11 mouse cellular contexts compared by ENCODE assay signal in genomic region chr4:137479757-137480156, GRCm38 (mm10). TPM values are rescaled to one million over a fixed set of nuclear protein-coding genes. Genes with fewer than 3 reads are reported as not detected.
DNase-seq lines count a peak whose midpoint lies in the region; ATAC-seq lines count a peak whose summit lies in the region.
"Had no signal": no experiment of that assay in that cellular context is flagged by ENCODE, and none has a peak within 500 bp of the region (broad histone marks: within the 10 kb centered on the region; RNA-seq: fewer than 3 reads in every experiment).

No protein-coding gene starts in this region.

- H3K4me2 ChIP-seq in hindbrain, embryonic 16.5 days (ENCODE audit: low read length), result no peak overlapping the region
- H3K4me2 ChIP-seq in liver, embryonic 11.5 days, result peak overlapping the region; percentile 27; the same call in 1 of the 2 replicates

- peaks cover 10% of the 10 kb centered on the region; the same call in 1 of the 2 replicates for H3K27me3 ChIP-seq in hindbrain, embryonic 10.5 days (ENCODE audit: insufficient read depth, poor library complexity, severe bottlenecking)
- H3K27me3 ChIP-seq in hindbrain, embryonic 16.5 days (replicated peaks; ENCODE audit: control insufficient read depth, insufficient read depth, low read length), result 0 out of 2 replicates have a peak, but pooled peaks cover 2% of the 10 kb centered on the region
- H3K27me3 ChIP-seq in embryonic facial prominence, embryonic 10.5 days (replicated peaks; ENCODE audit: low read depth, poor library complexity, severe bottlenecking), result no peaks in the 10 kb centered on the region
- no peaks in the 10 kb centered on the region for H3K27me3 ChIP-seq in liver, embryonic 11.5 days (replicated peaks; ENCODE audit: control insufficient read depth, insufficient read depth, low read length)

- no peak overlapping the region for H3K9ac ChIP-seq in hindbrain, embryonic 16.5 days (ENCODE audit: low read depth, low read length)
- no peak overlapping the region for H3K9ac ChIP-seq in liver, embryonic 11.5 days (ENCODE audit: low read depth, low read length)

- no peak for ATAC-seq in hindbrain, embryonic 16.5 days
- no peak for ATAC-seq in liver, embryonic 11.5 days (replicated peaks; ENCODE audit: low FRiP score)

- DNase-seq in hindbrain, embryonic 10.5 days (ENCODE audit: low spot score), result peak; percentile 48
- peak; percentile 81 for DNase-seq in embryonic facial prominence, embryonic 10.5 days (ENCODE audit: low spot score)
- DNase-seq in kidney, adult 11 months, result peak; percentile 71
- DNase-seq in liver, embryonic 11.5 days (ENCODE audit: low spot score), result no peak
- DNase-seq in cerebellum, adult 9-10 months, result no peak
- DNase-seq in c-Kit-positive CD71-positive TER-119-positive erythroid progenitor cells, embryonic 14.5 days (ENCODE audit: low spot score), result no peak
- DNase-seq in adrenal gland, postnatal 25 days, result no peak
- DNase-seq: cerebellum, adult 11-12 months had no signal

- WGBS in hindbrain, embryonic 10.5 days, result 16% methylated on average over 6 of the region's 6 CpGs
- WGBS in hindbrain, embryonic 16.5 days, result 10% methylated on average over 6 of the region's 6 CpGs
- WGBS in embryonic facial prominence, embryonic 10.5 days, result 6% methylated on average over 6 of the region's 6 CpGs
- WGBS in liver, embryonic 11.5 days, result 6% methylated on average over 6 of the region's 6 CpGs

- 0 out of 2 replicates have a peak overlapping the region, but pooled peaks have one; percentile 20 for H3K4me3 ChIP-seq in hindbrain, embryonic 10.5 days
- H3K4me3 ChIP-seq in hindbrain, embryonic 16.5 days (ENCODE audit: low read length), result no peak overlapping the region
- H3K4me3 ChIP-seq in embryonic facial prominence, embryonic 10.5 days, result peak overlapping the region; percentile 42
- no peak overlapping the region for H3K4me3 ChIP-seq in liver, embryonic 11.5 days (ENCODE audit: low read depth, low read length)

- peak overlapping the region; percentile 81 for H3K27ac ChIP-seq in hindbrain, embryonic 10.5 days
- H3K27ac ChIP-seq in hindbrain, embryonic 16.5 days (ENCODE audit: low read depth, low read length), result no peak overlapping the region
- H3K27ac ChIP-seq in embryonic facial prominence, embryonic 10.5 days (replicated peaks), result peak overlapping the region; percentile 82
- H3K27ac ChIP-seq in liver, embryonic 11.5 days (ENCODE audit: low read depth, low read length), result no peak overlapping the region; the same call in 1 of the 2 replicates

- H3K9me3 ChIP-seq in hindbrain, embryonic 10.5 days, result no peaks in the 10 kb centered on the region
- H3K9me3 ChIP-seq in hindbrain, embryonic 16.5 days (ENCODE audit: control insufficient read depth, low read length), result no peaks in the 10 kb centered on the region
- no peaks in the 10 kb centered on the region for H3K9me3 ChIP-seq in embryonic facial prominence, embryonic 10.5 days
- H3K9me3 ChIP-seq in liver, embryonic 11.5 days (ENCODE audit: control insufficient read depth, low read length), result no peaks in the 10 kb centered on the region

- peaks cover 92% of the 10 kb centered on the region for H3K4me1 ChIP-seq in hindbrain, embryonic 10.5 days (replicated peaks)
- H3K4me1 ChIP-seq in hindbrain, embryonic 16.5 days (ENCODE audit: control insufficient read depth, insufficient read depth, low read depth, low read length), result peaks cover 23% of the 10 kb centered on the region
- H3K4me1 ChIP-seq in embryonic facial prominence, embryonic 10.5 days, result peaks cover 90% of the 10 kb centered on the region
- peaks cover 87% of the 10 kb centered on the region for H3K4me1 ChIP-seq in liver, embryonic 11.5 days (replicated peaks; ENCODE audit: control insufficient read depth, insufficient read depth, low read length)

- H3K36me3 ChIP-seq in hindbrain, embryonic 10.5 days, result no peaks in the 10 kb centered on the region
- H3K36me3 ChIP-seq in hindbrain, embryonic 16.5 days (ENCODE audit: control insufficient read depth, insufficient read depth, low read length), result no peaks in the 10 kb centered on the region
- no peaks in the 10 kb centered on the region for H3K36me3 ChIP-seq in embryonic facial prominence, embryonic 10.5 days (replicated peaks)
- H3K36me3 ChIP-seq in liver, embryonic 11.5 days (ENCODE audit: control insufficient read depth, insufficient read depth, low read length), result no peaks in the 10 kb centered on the region

RNA-seq across cellular contexts. Expression of gene Hspg2, which starts 11.2 kb away (rescaled TPM):
- polyA plus RNA-seq in hindbrain, embryonic 10.5 days (2016; fragmentation: Nextera tagmentation; extraction: Ambion mirVana), result 15.2 and 18.2 TPM in 2 replicates
- 6.5 and 9.3 TPM in 2 replicates for polyA plus RNA-seq in hindbrain, embryonic 16.5 days (2015; fragmentation: Nextera tagmentation; extraction: Ambion mirVana)
- 17.4 and 19.6 TPM in 2 replicates for polyA plus RNA-seq in embryonic facial prominence, embryonic 10.5 days (2016; fragmentation: Nextera tagmentation; extraction: Ambion mirVana)
- 19.9 and 20.8 TPM in 2 replicates for polyA plus RNA-seq in liver, embryonic 11.5 days (2014; fragmentation: Nextera tagmentation; extraction: Ambion mirVana)
- 177 and 197 TPM in 2 replicates for total RNA-seq in adrenal gland, postnatal 25 days (2021)

RNA-seq across cellular contexts. Expression of gene 1700013G24Rik, which starts 26.7 kb away (rescaled TPM):
- not detected in 2 replicates for polyA plus RNA-seq in hindbrain, embryonic 10.5 days (2016; fragmentation: Nextera tagmentation; extraction: Ambion mirVana)
- polyA plus RNA-seq in hindbrain, embryonic 16.5 days (2015; fragmentation: Nextera tagmentation; extraction: Ambion mirVana), result not detected in 2 replicates
- not detected in 2 replicates for polyA plus RNA-seq in embryonic facial prominence, embryonic 10.5 days (2016; fragmentation: Nextera tagmentation; extraction: Ambion mirVana)
- not detected in 2 replicates for polyA plus RNA-seq in liver, embryonic 11.5 days (2014; fragmentation: Nextera tagmentation; extraction: Ambion mirVana)
- not detected in 2 replicates for total RNA-seq in adrenal gland, postnatal 25 days (2021)
- total RNA-seq: left cerebral cortex, adult 18-20 months had no signal
- polyA plus RNA-seq: frontal cortex, adult 2 months had no signal

RNA-seq across cellular contexts. Expression of gene Cela3b, which starts 49.4 kb away (rescaled TPM):
- not detected in 2 replicates for polyA plus RNA-seq in hindbrain, embryonic 10.5 days (2016; fragmentation: Nextera tagmentation; extraction: Ambion mirVana)
- not detected in 2 replicates for polyA plus RNA-seq in hindbrain, embryonic 16.5 days (2015; fragmentation: Nextera tagmentation; extraction: Ambion mirVana)
- not detected in 2 replicates for polyA plus RNA-seq in embryonic facial prominence, embryonic 10.5 days (2016; fragmentation: Nextera tagmentation; extraction: Ambion mirVana)
- not detected in 2 replicates for polyA plus RNA-seq in liver, embryonic 11.5 days (2014; fragmentation: Nextera tagmentation; extraction: Ambion mirVana)
- not detected in 2 replicates for total RNA-seq in adrenal gland, postnatal 25 days (2021)
- total RNA-seq: left cerebral cortex, adult 18-20 months had no signal
- polyA plus RNA-seq: frontal cortex, adult 2 months had no signal

Comparison
In these comparisons a context has a peak if more than half of its experiments do, and no peak if none do; other contexts are left out.
1. H3K27ac ChIP-seq: peak in hindbrain, embryonic 10.5 days (single experiment) and embryonic facial prominence, embryonic 10.5 days (single experiment); none in hindbrain, embryonic 16.5 days (single experiment) and liver, embryonic 11.5 days (single experiment).
2. H3K4me3 ChIP-seq: peak in hindbrain, embryonic 10.5 days (single experiment) and embryonic facial prominence, embryonic 10.5 days (single experiment); none in hindbrain, embryonic 16.5 days (single experiment) and liver, embryonic 11.5 days (single experiment).
3. DNase-seq: peak in hindbrain, embryonic 10.5 days (single experiment), embryonic facial prominence, embryonic 10.5 days (single experiment) and kidney, adult 11 months (single experiment); none in liver, embryonic 11.5 days (single experiment), cerebellum, adult 9-10 months (single experiment), c-Kit-positive CD71-positive TER-119-positive erythroid progenitor cells, embryonic 14.5 days (single experiment) and adrenal gland, postnatal 25 days (single experiment).